29 mouse cellular contexts compared by ENCODE assay signal in the genomic region with DNA sequence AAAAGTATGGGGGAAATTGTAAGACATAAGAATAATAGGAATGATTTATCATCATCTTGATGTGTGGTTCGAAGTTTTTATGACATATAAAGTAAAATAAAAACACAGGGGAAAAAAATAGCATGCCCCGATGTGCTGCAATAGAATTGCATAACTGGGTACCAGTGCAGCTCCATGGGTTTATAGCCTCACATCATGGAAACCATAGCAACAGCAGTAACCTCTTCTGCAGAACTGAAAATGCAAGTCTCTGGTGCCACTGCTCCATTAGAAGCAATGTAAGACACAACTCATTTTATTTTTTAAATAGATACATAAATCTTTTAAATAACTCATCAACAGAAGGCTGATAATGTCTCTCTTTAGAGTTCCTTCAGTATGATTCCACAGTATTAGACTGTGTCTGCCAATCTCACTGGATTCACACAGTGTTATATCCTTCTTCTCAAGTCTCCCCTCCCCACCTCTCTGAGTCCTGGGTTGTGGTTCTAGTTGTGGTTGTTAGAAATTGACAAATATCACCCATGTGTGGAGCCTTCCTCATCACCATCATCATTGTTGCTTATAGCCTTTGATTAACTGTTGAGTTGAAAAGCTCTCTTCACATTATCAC.
A peak's percentile ranks its signal among the peaks of the same experiment; 100 is the strongest.
DNase-seq lines count a peak whose midpoint lies in the region; ATAC-seq and TF ChIP-seq lines count a peak whose summit lies in the region.
"Had no signal": no experiment of that assay in that cellular context is flagged by ENCODE, and none has a peak within 500 bp of the region (broad histone marks: within the 10 kb centered on the region; RNA-seq: fewer than 3 reads in every experiment).

No protein-coding gene starts in this region.

- H3K27me3 ChIP-seq in hindbrain, postnatal 0 days (ENCODE audit: insufficient read depth, low read length): no peaks in the 10 kb centered on the region
- H3K27me3 ChIP-seq in hindbrain, embryonic 14.5 days (ENCODE audit: control insufficient read depth, insufficient read depth, low read length): no peaks in the 10 kb centered on the region
- H3K27me3 ChIP-seq in intestine, embryonic 15.5 days (replicated peaks): no peaks in the 10 kb centered on the region
- H3K27me3 ChIP-seq: CH12.LX; embryonic facial prominence, embryonic 12.5 days; heart, embryonic 15.5 days; hindbrain, embryonic 12.5 days; limb, embryonic 12.5 days; liver, embryonic 15.5 days had no signal

- H3K36me3 ChIP-seq in hindbrain, postnatal 0 days (ENCODE audit: insufficient read depth, low read length): no peaks in the 10 kb centered on the region
- no peaks in the 10 kb centered on the region for H3K36me3 ChIP-seq in hindbrain, embryonic 14.5 days (replicated peaks; ENCODE audit: control insufficient read depth, insufficient read depth)
- H3K36me3 ChIP-seq in intestine, embryonic 15.5 days: no peaks in the 10 kb centered on the region
- H3K36me3 ChIP-seq: embryonic facial prominence, embryonic 12.5 days; heart, embryonic 10.5 days; heart, embryonic 15.5 days; hindbrain, embryonic 12.5 days; limb, embryonic 12.5 days; liver, embryonic 15.5 days had no signal

- ATAC-seq in hindbrain, postnatal 0 days: no peak
- no peak for ATAC-seq in hindbrain, embryonic 14.5 days (ENCODE audit: low FRiP score)
- ATAC-seq in intestine, embryonic 15.5 days: no peak
- ATAC-seq: activated CD4-positive, CD25-positive, alpha-beta regulatory T cell, adult 4 months; inflammation-experienced regulatory T-cells, adult 6 months had no signal

- H3K4me2 ChIP-seq in hindbrain, postnatal 0 days (ENCODE audit: low read depth, low read length): no peak overlapping the region
- H3K4me2 ChIP-seq in hindbrain, embryonic 14.5 days (replicated peaks): no peak overlapping the region
- H3K4me2 ChIP-seq in intestine, embryonic 15.5 days (replicated peaks): no peak overlapping the region
- H3K4me2 ChIP-seq: embryonic facial prominence, embryonic 12.5 days; heart, embryonic 15.5 days; hindbrain, embryonic 12.5 days; limb, embryonic 12.5 days; liver, embryonic 15.5 days; lung, embryonic 14.5 days had no signal

- DNase-seq in hindbrain, postnatal 0 days (ENCODE audit: low spot score): peak; percentile 32
- DNase-seq in hindbrain, embryonic 14.5 days (ENCODE audit: low spot score): no peak
- peak; percentile 11 to 41 for DNase-seq in left cerebral cortex, postnatal 14 days (ENCODE audit: low spot score in 2 of 2)
- no peak for DNase-seq in left cerebral cortex, postnatal 36 days (ENCODE audit: low spot score in 2 of 2)
- DNase-seq in brain, adult 2 months (ENCODE audit: low read depth, low spot score): peak; percentile 63
- DNase-seq in brain, embryonic 14.5 days (ENCODE audit: low read depth): peak; percentile 24
- DNase-seq in spleen, adult 12 weeks (ENCODE audit: low spot score): no peak
- DNase-seq: adrenal gland, adult 2 months; adrenal gland, postnatal 36 days; cerebellum, adult 11 months; cerebellum, adult 9-10 months; embryo, embryonic 11 days; gastrocnemius, postnatal 25 days; kidney, adult 2 months; kidney, postnatal 36 days; lung, embryonic 14.5 days; lung, postnatal 14 days; right cerebral cortex, adult 18-20 months had no signal

- H3K9ac ChIP-seq in hindbrain, postnatal 0 days (replicated peaks; ENCODE audit: low read length): no peak overlapping the region
- no peak overlapping the region for H3K9ac ChIP-seq in hindbrain, embryonic 14.5 days
- H3K9ac ChIP-seq in intestine, embryonic 15.5 days: no peak overlapping the region
- H3K9ac ChIP-seq: embryonic facial prominence, embryonic 12.5 days; heart, embryonic 15.5 days; hindbrain, embryonic 12.5 days; limb, embryonic 12.5 days; liver, embryonic 15.5 days; lung, embryonic 14.5 days had no signal

- intact Hi-C loops in left cerebral cortex, postnatal 14 days (cut with DNase I): no loop called here
- intact Hi-C loops in left cerebral cortex, postnatal 36 days (cut with DNase I): no loop called here

- WGBS in hindbrain, postnatal 0 days: 58% methylated on average over 2 of the region's 2 CpGs
- 62% methylated on average over 2 of the region's 2 CpGs for WGBS in hindbrain, embryonic 14.5 days
- 69% methylated on average over 2 of the region's 2 CpGs for WGBS in intestine, embryonic 15.5 days

- TF ChIP-seq POLR2A in brain, embryonic 14.5 days (IDR thresholded peaks at IDR 0.05; ENCODE audit: borderline replicate concordance, extremely low read depth, insufficient read depth, insufficient read length, poor library complexity, severe bottlenecking): no peak

- H3K4me1 ChIP-seq in hindbrain, postnatal 0 days (ENCODE audit: insufficient read depth, low read length): no peaks in the 10 kb centered on the region
- H3K4me1 ChIP-seq in hindbrain, embryonic 14.5 days (replicated peaks; ENCODE audit: control insufficient read depth, insufficient read depth, low read length): no peaks in the 10 kb centered on the region
- H3K4me1 ChIP-seq in intestine, embryonic 15.5 days (replicated peaks): no peaks in the 10 kb centered on the region
- H3K4me1 ChIP-seq: embryonic facial prominence, embryonic 12.5 days; heart, embryonic 10.5 days; heart, embryonic 15.5 days; hindbrain, embryonic 12.5 days; limb, embryonic 12.5 days; liver, embryonic 15.5 days had no signal

- no peak overlapping the region for H3K27ac ChIP-seq in hindbrain, postnatal 0 days
- no peak overlapping the region for H3K27ac ChIP-seq in hindbrain, embryonic 14.5 days
- H3K27ac ChIP-seq in intestine, embryonic 15.5 days: no peak overlapping the region
- H3K27ac ChIP-seq: embryonic facial prominence, embryonic 12.5 days; heart, embryonic 10.5 days; heart, embryonic 15.5 days; hindbrain, embryonic 12.5 days; layer of hippocampus, adult 2 months; limb, embryonic 12.5 days; liver, embryonic 15.5 days had no signal

- no peak for TF ChIP-seq CTCF in hindbrain, postnatal 0 days (IDR thresholded peaks at IDR 0.05; ENCODE audit: low read depth)
- no peak for TF ChIP-seq CTCF in brain, embryonic 14.5 days (IDR thresholded peaks at IDR 0.05; ENCODE audit: borderline replicate concordance, extremely low read depth, insufficient read depth, insufficient read length)

- H3K9me3 ChIP-seq in hindbrain, postnatal 0 days (ENCODE audit: low read length): no peaks in the 10 kb centered on the region
- H3K9me3 ChIP-seq in hindbrain, embryonic 14.5 days (ENCODE audit: control insufficient read depth, low read length): no peaks in the 10 kb centered on the region
- H3K9me3 ChIP-seq in intestine, embryonic 15.5 days: no peaks in the 10 kb centered on the region
- H3K9me3 ChIP-seq: embryonic facial prominence, embryonic 12.5 days; heart, embryonic 10.5 days; heart, embryonic 15.5 days; hindbrain, embryonic 12.5 days; liver, embryonic 15.5 days had no signal

- H3K4me3 ChIP-seq in hindbrain, postnatal 0 days (ENCODE audit: low read length): no peak overlapping the region
- no peak overlapping the region for H3K4me3 ChIP-seq in hindbrain, embryonic 14.5 days (replicated peaks; ENCODE audit: low read length)
- H3K4me3 ChIP-seq in intestine, embryonic 15.5 days (replicated peaks): no peak overlapping the region
- H3K4me3 ChIP-seq: embryonic facial prominence, embryonic 12.5 days; heart, embryonic 10.5 days; heart, embryonic 15.5 days; hindbrain, embryonic 12.5 days; layer of hippocampus, adult 2 months; limb, embryonic 12.5 days; liver, embryonic 15.5 days had no signal

Comparison
In these comparisons a context has a peak if more than half of its experiments do, and no peak if none do; other contexts are left out.
1. DNase-seq: peak in hindbrain, postnatal 0 days (single experiment), left cerebral cortex, postnatal 14 days (2 of 2), brain, adult 2 months (single experiment) and brain, embryonic 14.5 days (single experiment); none in hindbrain, embryonic 14.5 days (single experiment), left cerebral cortex, postnatal 36 days (0 of 2) and spleen, adult 12 weeks (single experiment).